Mouse (Mus musculus) testis, adult 2 months (tissue): ENCODE measurements around the gene Carmil1.

Source experiments
- CTCF ChIP-seq: fragments of 200-500 bp; IDR thresholded peaks from 2 replicates; pipeline ENCODE4 v1.5.1; 2012; ENCODE audit warnings: low read depth, mild to moderate bottlenecking, inconsistent platforms, low read length, moderate library complexity; ENCODE audit not compliant: control insufficient read depth, insufficient read depth, insufficient replicate concordance
- POLR2A ChIP-seq: fragments of 200-500 bp; IDR thresholded peaks from 2 replicates; pipeline ENCODE4 v1.6.1; 2012; ENCODE audit warnings: low read depth, mild to moderate bottlenecking, inconsistent platforms, low read length, moderate library complexity; ENCODE audit not compliant: control insufficient read depth

DNA sequence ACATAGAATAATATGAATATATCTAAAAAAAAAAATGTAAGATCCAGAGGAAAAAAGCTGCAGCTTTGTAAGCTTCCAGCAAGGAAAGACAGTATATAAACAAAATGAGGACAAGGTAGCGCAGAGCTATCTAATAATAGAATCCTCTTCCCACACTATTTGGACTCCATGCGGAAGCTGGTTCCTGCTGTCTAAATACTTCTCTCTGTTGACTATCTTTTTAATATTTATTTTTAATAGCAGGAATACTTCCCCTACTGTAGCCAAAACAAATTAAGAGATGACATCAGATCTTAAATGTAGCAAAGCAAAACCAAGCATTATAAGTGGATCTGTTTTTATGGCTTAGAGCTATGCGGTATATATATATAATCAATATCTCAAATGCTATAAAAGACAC lies 27.0 kb downstream of the Carmil1 start:
- TF ChIP-seq POLR2A = no peak
- TF ChIP-seq CTCF = no peak
